Mouse (Mus musculus) CH12F3 (cell line): ENCODE measurements around the gene Art4.

Experiments
- in situ Hi-C: fragments of 300-500 bp; cut with MboI; formaldehyde crosslinking; loops from 2 replicates; pipeline ENCODE4 v1.14.3; 2020; ENCODE audit warnings: low sequenced_read_pairs

The Art4 gene

GRCm38 (mm10) chr6:136803093-136803738 lies 54.3 kb downstream of the Art4 start:
- in situ Hi-C loops, result no loop called here

- in situ Hi-C loops, result no loop called here
These were observed 56.3 kb downstream of the Art4 start for GRCm38 (mm10) chr6:136801274-136801673.

- in situ Hi-C loops, result no loop called here
These were observed 56.8 kb downstream of the Art4 start for GRCm38 (mm10) chr6:136800710-136801109.
